Mouse (Mus musculus) cortical plate, adult 2 months (tissue): Measurements from ENCODE around the gene Dmc1. TPM values are rescaled to one million over a fixed set of nuclear protein-coding genes. Genes with fewer than 3 reads are reported as not detected.
A peak's percentile ranks its signal among the peaks of the same experiment; 100 is the strongest.

ENCODE experiments used
- H3K27ac ChIP-seq: fragments of 200-500 bp; 2 replicates; pipeline ENCODE4 v1.5.1; 2012; ENCODE audit warnings: low read length, control low read depth, inconsistent platforms; ENCODE audit not compliant: insufficient read depth
- H3K4me1 ChIP-seq: fragments of 200-500 bp; 2 replicates; pipeline ENCODE4 v1.6.1; 2011; ENCODE audit warnings: low read length; ENCODE audit not compliant: control insufficient read depth, insufficient read depth
- H3K4me3 ChIP-seq: fragments of 200-500 bp; 2 replicates; pipeline ENCODE4 v1.5.1; 2011; ENCODE audit warnings: mild to moderate bottlenecking, low read length, control low read depth; ENCODE audit not compliant: insufficient read depth
- CTCF ChIP-seq: fragments of 200-500 bp; IDR thresholded peaks from 2 replicates; pipeline ENCODE4 v1.5.1; 2011; ENCODE audit warnings: mild to moderate bottlenecking, control low read depth, low read length; ENCODE audit not compliant: insufficient read depth; ENCODE audit errors: extremely low read depth
- POLR2A ChIP-seq: fragments of 200-500 bp; IDR thresholded peaks from 2 replicates; pipeline ENCODE4 v1.6.1; 2011; ENCODE audit warnings: mild to moderate bottlenecking, low read length, control low read depth; ENCODE audit not compliant: insufficient read depth; ENCODE audit errors: extremely low read depth
- polyA plus RNA-seq: library from polyadenylated mRNA; depleted of rRNA; stranded (reverse); fragments of >200 nt; gene quantifications from 2 replicates; pipeline ENCODE4 v1.2.3, GENCODE M21; 2012

The Dmc1 gene
- polyA plus RNA-seq, 1 experiment: 2.8 TPM

- no peak overlapping the region for H3K4me3 ChIP-seq
- H3K4me1 ChIP-seq: no peaks in the 10 kb centered on the region
- H3K27ac ChIP-seq: no peak overlapping the region
- TF ChIP-seq CTCF (no peak), POLR2A (no peak)
Observed at GRCm38 (mm10) chr15:79617135-79617534, 12.2 kb upstream of the Dmc1 start.

- TF ChIP-seq POLR2A (no peak), CTCF (no peak)
- Histone ChIP-seq H3K27ac (no peak overlapping the region), H3K4me1 (no peaks in the 10 kb centered on the region), H3K4me3 (no peak overlapping the region)
Observed at GRCm38 (mm10) chr15:79616729-79617128, 11.8 kb upstream of the Dmc1 start.

- no peak for TF ChIP-seq CTCF
- TF ChIP-seq POLR2A: no peak
- no peak overlapping the region for H3K27ac ChIP-seq
- no peaks in the 10 kb centered on the region for H3K4me1 ChIP-seq
- no peak overlapping the region for H3K4me3 ChIP-seq
Observed at GRCm38 (mm10) chr15:79615501-79615900, 10.6 kb upstream of the Dmc1 start.

GRCm38 (mm10) chr15:79609226-79609625, 4.3 kb upstream of the Dmc1 start:
- TF ChIP-seq CTCF: no peak
- no peak for TF ChIP-seq POLR2A
- H3K27ac ChIP-seq: no peak overlapping the region
- H3K4me1 ChIP-seq: no peaks in the 10 kb centered on the region
- no peak overlapping the region for H3K4me3 ChIP-seq

GRCm38 (mm10) chr15:79608214-79608613, 3.3 kb upstream of the Dmc1 start:
- no peak overlapping the region for H3K27ac ChIP-seq
- TF ChIP-seq POLR2A: no peak
- TF ChIP-seq CTCF: no peak

GRCm38 (mm10) chr15:79607757-79608156, 2.8 kb upstream of the Dmc1 start:
- TF ChIP-seq POLR2A (no peak), CTCF (peak; percentile 37; the same call in 1 of the 2 replicates)
- no peak overlapping the region for H3K4me3 ChIP-seq
- no peak overlapping the region for H3K27ac ChIP-seq
- H3K4me1 ChIP-seq: no peaks in the 10 kb centered on the region

More at GRCm38 (mm10) chr15:79608214-79608613, 3.3 kb upstream of the Dmc1 start:
- Histone ChIP-seq H3K4me1 (no peaks in the 10 kb centered on the region), H3K4me3 (no peak overlapping the region)

GRCm38 (mm10) chr15:79606161-79606560, 1.3 kb upstream of the Dmc1 start:
- no peak overlapping the region for H3K27ac ChIP-seq
- H3K4me1 ChIP-seq: no peaks in the 10 kb centered on the region
- TF ChIP-seq CTCF (no peak), POLR2A (no peak)
- no peak overlapping the region for H3K4me3 ChIP-seq

GRCm38 (mm10) chr15:79600176-79600575, 4.7 kb downstream of the Dmc1 start:
- Histone ChIP-seq H3K4me3 (no peak overlapping the region), H3K27ac (no peak overlapping the region), H3K4me1 (no peaks in the 10 kb centered on the region; the same call in 1 of the 2 replicates)
- TF ChIP-seq POLR2A (no peak), CTCF (no peak)

GRCm38 (mm10) chr15:79598715-79599114, 6.2 kb downstream of the Dmc1 start:
- no peaks in the 10 kb centered on the region; the same call in 1 of the 2 replicates for H3K4me1 ChIP-seq
- no peak overlapping the region for H3K27ac ChIP-seq
- no peak overlapping the region for H3K4me3 ChIP-seq
- TF ChIP-seq POLR2A (no peak), CTCF (no peak)

GRCm38 (mm10) chr15:79581581-79581980, 23.3 kb downstream of the Dmc1 start:
- Histone ChIP-seq H3K27ac (no peak overlapping the region), H3K4me3 (no peak overlapping the region), H3K4me1 (no peaks in the 10 kb centered on the region)
- TF ChIP-seq CTCF: no peak
- no peak for TF ChIP-seq POLR2A
